Mouse (Mus musculus) CH12F3 (cell line): ENCODE data around the gene Angptl7.

Source experiments
- in situ Hi-C: fragments of 300-500 bp; cut with MboI; formaldehyde crosslinking; loops from 2 replicates; pipeline ENCODE4 v1.14.3; 2020; ENCODE audit warnings: low sequenced_read_pairs

Gene Angptl7

DNA sequence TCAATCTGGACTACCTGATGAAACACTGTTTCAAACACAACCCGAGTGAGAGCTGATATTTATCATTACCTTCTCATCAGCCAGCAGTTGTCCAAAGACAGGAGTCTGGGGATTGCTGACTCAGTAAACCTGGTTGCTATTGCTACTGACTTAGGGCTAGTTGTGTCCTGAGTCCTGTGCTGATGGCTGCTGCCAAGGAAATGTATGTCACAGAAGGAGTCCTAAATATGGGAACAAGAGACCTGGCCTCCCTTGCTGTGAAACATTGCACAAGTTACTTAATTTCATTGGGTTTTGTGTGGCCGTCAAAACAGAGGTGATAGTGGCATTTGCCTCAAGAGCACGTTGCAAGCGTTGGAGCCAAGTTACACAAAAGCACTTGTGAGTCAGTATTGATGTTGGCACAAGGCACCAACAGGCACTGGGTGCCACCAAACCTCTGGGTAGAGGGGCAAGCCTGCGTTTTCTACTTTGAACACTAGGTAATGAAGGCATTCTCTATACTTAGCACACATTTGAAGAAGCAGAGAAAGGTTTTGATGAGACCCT lies 44.7 kb downstream of the Angptl7 start:
- in situ Hi-C loops = no loop called here

DNA sequence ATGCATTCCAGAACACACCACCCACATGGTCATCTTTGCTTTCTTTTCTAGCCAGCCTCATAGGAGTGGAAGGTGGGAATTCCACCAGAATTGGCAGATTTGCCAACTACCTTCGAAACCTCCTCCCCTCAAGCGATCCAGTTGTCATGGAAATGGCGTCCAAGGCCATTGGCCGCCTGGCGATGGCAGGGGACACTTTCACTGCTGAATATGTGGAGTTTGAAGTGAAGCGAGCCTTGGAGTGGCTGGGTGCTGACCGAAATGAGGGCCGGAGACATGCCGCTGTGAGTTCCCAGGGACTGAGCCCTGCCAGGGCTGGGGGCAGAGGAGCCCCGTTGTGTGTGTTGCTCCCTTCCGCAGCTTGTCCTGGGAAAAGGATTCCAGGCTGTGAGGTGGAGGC lies 46.6 kb downstream of the Angptl7 start:
- in situ Hi-C loops = no loop called here

DNA sequence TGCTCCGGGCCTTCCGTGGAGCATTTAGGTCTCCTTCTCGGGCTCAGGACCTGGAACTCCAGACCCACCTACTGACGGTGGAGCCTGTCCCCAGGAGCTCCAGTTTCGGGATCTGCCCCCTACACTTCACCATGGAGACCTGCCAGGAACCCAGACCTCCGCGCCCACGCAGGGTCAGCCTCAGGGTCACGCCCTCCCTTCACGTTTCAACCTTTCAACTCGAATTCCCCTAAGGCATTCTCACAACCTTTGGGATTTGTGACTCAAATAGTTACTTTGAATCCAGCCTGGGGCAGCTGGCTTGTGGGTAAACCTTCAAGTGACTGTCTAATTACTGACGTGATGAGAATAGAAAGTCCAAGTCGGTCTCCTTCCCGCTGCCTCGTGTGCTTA lies 51.4 kb downstream of the Angptl7 start:
- in situ Hi-C loops = no loop called here

DNA sequence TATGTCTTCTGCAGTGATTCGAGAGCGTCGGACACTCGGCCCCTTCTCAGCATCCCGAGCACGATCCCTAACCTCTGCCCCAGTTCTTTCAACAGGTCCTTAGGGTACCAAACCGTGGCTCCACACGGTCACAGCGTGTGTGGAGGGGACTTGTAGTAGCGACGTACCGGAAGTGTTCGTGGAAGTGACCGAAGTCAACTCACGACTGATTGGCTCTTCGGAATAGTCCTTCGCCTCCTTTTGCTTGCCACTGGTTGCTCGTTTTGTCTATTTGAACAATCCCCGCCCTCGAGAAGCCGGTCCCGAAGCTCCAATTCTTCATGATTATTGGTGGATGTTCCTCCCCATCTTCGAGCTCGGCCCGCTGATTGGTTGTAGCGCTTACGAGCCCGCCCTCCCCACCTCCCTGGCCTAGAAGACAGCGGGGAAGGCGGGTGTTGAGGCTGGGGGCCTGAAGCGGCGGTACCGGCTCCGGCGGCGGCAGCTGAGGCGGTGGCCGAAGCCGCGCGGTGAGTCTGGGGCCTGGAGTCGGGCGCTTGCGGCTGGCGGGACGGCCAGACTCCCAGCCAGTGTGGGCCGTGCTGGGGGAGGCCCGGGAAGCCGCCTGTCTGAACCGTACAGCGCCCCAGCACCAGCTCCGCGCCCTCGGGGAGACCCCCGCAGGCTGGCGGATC lies 51.9 kb downstream of the Angptl7 start, which contains the start of gene Mtor:
TSS of gene Mtor (plus strand) at position 433 of the 674 bp plus-strand sequence.
- in situ Hi-C loops = no loop called here
